Mouse (Mus musculus) intestine, postnatal 0 days (tissue): ENCODE measurements around the gene Nanos1. TPM values are rescaled to one million over a fixed set of nuclear protein-coding genes. Genes with fewer than 3 reads are reported as not detected.

Experiments
- ATAC-seq: fragments of 200-750 bp; cut with Nextera tagmentation; 2 replicates; pipeline ENCODE4 v1.8.0; 2017; ENCODE audit warnings: mild to moderate bottlenecking, moderate TSS enrichment, moderate library complexity
- H3K27ac ChIP-seq: fragments of 300-500 bp; sonication (generic); 2 replicates; pipeline ENCODE4 v1.5.1; 2014; ENCODE audit warnings: mild to moderate bottlenecking, low read depth, low read length, moderate library complexity
- H3K27me3 ChIP-seq: fragments of 300-500 bp; sonication (generic); replicated peaks from 2 replicates; pipeline ENCODE4 v1.6.1; 2014; ENCODE audit warnings: low read length, mixed read lengths; ENCODE audit not compliant: control insufficient read depth, insufficient read depth
- H3K36me3 ChIP-seq: fragments of 300-500 bp; sonication (generic); 2 replicates; pipeline ENCODE4 v1.6.1; 2014; ENCODE audit warnings: mild to moderate bottlenecking, moderate library complexity; ENCODE audit not compliant: control insufficient read depth, insufficient read depth
- H3K4me1 ChIP-seq: fragments of 300-500 bp; sonication (generic); replicated peaks from 2 replicates; pipeline ENCODE4 v1.6.1; 2014; ENCODE audit warnings: antibody characterized with exemption, low read length, mixed read lengths; ENCODE audit not compliant: control insufficient read depth, insufficient read depth
- H3K4me2 ChIP-seq: fragments of 300-500 bp; sonication (generic); replicated peaks from 2 replicates; pipeline ENCODE4 v1.6.1; 2014; ENCODE audit warnings: low read depth, mild to moderate bottlenecking, moderate library complexity
- H3K4me3 ChIP-seq: fragments of 300-500 bp; sonication (generic); 2 replicates; pipeline ENCODE4 v1.5.1; 2014; ENCODE audit warnings: low read depth, low read length
- H3K9ac ChIP-seq: fragments of 300-500 bp; sonication (generic); 2 replicates; pipeline ENCODE4 v1.6.1; 2014; ENCODE audit warnings: mild to moderate bottlenecking, low read depth, low read length
- H3K9me3 ChIP-seq: fragments of 300-500 bp; sonication (generic); 2 replicates; pipeline ENCODE4 v1.6.1; 2016; ENCODE audit warnings: mixed run types; ENCODE audit not compliant: control insufficient read depth
- CTCF ChIP-seq: sonication (generic); IDR thresholded peaks from 2 replicates; pipeline ENCODE4 v1.5.1; 2016; ENCODE audit warnings: low read depth, mild to moderate bottlenecking, control low read depth, antibody characterized with exemption, moderate library complexity
- WGBS: fragments of 180-500 bp; shearing (Covaris S2); extraction: QIAGEN DNeasy Blood & Tissue Kit; methylation state at CpG from one replicate; pipeline ENCODE4 v1.1.7; 2014; 5-methylcytosine and 5-hydroxymethylcytosine counted together
- polyA plus RNA-seq: library from polyadenylated mRNA; unstranded; fragments of >200 nt; fragmentation: Nextera tagmentation; extraction: Ambion mirVana; gene quantifications from 2 replicates; pipeline ENCODE4 v1.2.1, GENCODE M21; 2015

Gene Nanos1
- polyA plus RNA-seq, 1 experiment from 2014 or later, result 0.60 TPM

GRCm38 (mm10) chr19:60731299-60731698, 24.5 kb upstream of the Nanos1 start:
- Histone ChIP-seq H3K27ac (no peak overlapping the region), H3K36me3 (no peaks in the 10 kb centered on the region), H3K9ac (no peak overlapping the region), H3K4me3 (no peak overlapping the region), H3K4me2 (no peak overlapping the region), H3K9me3 (no peaks in the 10 kb centered on the region), H3K27me3 (no peaks in the 10 kb centered on the region), H3K4me1 (no peaks in the 10 kb centered on the region)
- no peak for TF ChIP-seq CTCF
- 60% methylated on average over 1 of the region's 1 CpGs for WGBS
- ATAC-seq, result no peak

- no peaks in the 10 kb centered on the region for H3K9me3 ChIP-seq
- no peak for TF ChIP-seq CTCF
These were observed 23.8 kb upstream of the Nanos1 start for GRCm38 (mm10) chr19:60731966-60732365.

GRCm38 (mm10) chr19:60740560-60740959, 15.2 kb upstream of the Nanos1 start:
- WGBS, result 41% methylated on average over 1 of the region's 1 CpGs
- Histone ChIP-seq H3K9ac (no peak overlapping the region), H3K27ac (no peak overlapping the region), H3K4me2 (no peak overlapping the region), H3K4me1 (no peaks in the 10 kb centered on the region), H3K27me3 (no peaks in the 10 kb centered on the region), H3K9me3 (no peaks in the 10 kb centered on the region), H3K4me3 (no peak overlapping the region), H3K36me3 (no peaks in the 10 kb centered on the region)
- no peak for TF ChIP-seq CTCF
- no peak for ATAC-seq

More at GRCm38 (mm10) chr19:60731966-60732365, 23.8 kb upstream of the Nanos1 start:
- no peaks in the 10 kb centered on the region for H3K4me1 ChIP-seq
- no peaks in the 10 kb centered on the region for H3K27me3 ChIP-seq
- no peak for ATAC-seq
- 75% methylated on average over 1 of the region's 1 CpGs for WGBS
- no peak overlapping the region for H3K9ac ChIP-seq
- H3K4me2 ChIP-seq, result no peak overlapping the region
- no peak overlapping the region for H3K27ac ChIP-seq
- no peak overlapping the region for H3K4me3 ChIP-seq
- H3K36me3 ChIP-seq, result no peaks in the 10 kb centered on the region

GRCm38 (mm10) chr19:60743767-60744547, 11.8 kb upstream of the Nanos1 start:
- H3K4me2 ChIP-seq, result no peak overlapping the region
- H3K4me3 ChIP-seq, result no peak overlapping the region
- H3K9ac ChIP-seq, result no peak overlapping the region
- no peaks in the 10 kb centered on the region for H3K4me1 ChIP-seq
- no peak for ATAC-seq
- H3K27me3 ChIP-seq, result no peaks in the 10 kb centered on the region
- no peak overlapping the region for H3K27ac ChIP-seq
- WGBS, result 63% methylated on average over 5 of the region's 5 CpGs
- TF ChIP-seq CTCF, result no peak
- H3K9me3 ChIP-seq, result no peaks in the 10 kb centered on the region
- no peaks in the 10 kb centered on the region for H3K36me3 ChIP-seq

- ATAC-seq, result no peak
- Histone ChIP-seq H3K36me3 (no peaks in the 10 kb centered on the region), H3K27ac (no peak overlapping the region), H3K4me3 (no peak overlapping the region), H3K9ac (no peak overlapping the region), H3K4me2 (no peak overlapping the region), H3K27me3 (no peaks in the 10 kb centered on the region), H3K4me1 (no peaks in the 10 kb centered on the region), H3K9me3 (no peaks in the 10 kb centered on the region)
- 31% methylated on average over 1 of the region's 1 CpGs for WGBS
- TF ChIP-seq CTCF, result no peak
These were observed 8.0 kb upstream of the Nanos1 start for GRCm38 (mm10) chr19:60747801-60748200.

- peak; percentile 47 for ATAC-seq
- WGBS, result under 1% methylated on average over 111 of the region's 115 CpGs
- no peaks in the 10 kb centered on the region for H3K27me3 ChIP-seq
These were observed 658 bp downstream of the Nanos1 start for GRCm38 (mm10) chr19:60756192-60757098.

More at GRCm38 (mm10) chr19:60756192-60757098, 658 bp downstream of the Nanos1 start:
- no peak for TF ChIP-seq CTCF
- Histone ChIP-seq H3K9me3 (no peaks in the 10 kb centered on the region), H3K4me3 (peak overlapping the region; percentile 86), H3K4me1 (0 out of 2 replicates have a peak, but pooled peaks cover 4% of the 10 kb centered on the region), H3K9ac (peak overlapping the region; percentile 48; the same call in 1 of the 2 replicates), H3K4me2 (peak overlapping the region; percentile 100), H3K27ac (no peak overlapping the region), H3K36me3 (peaks cover 7% of the 10 kb centered on the region)
